Mouse (Mus musculus): ENCODE measurements around the gene Cd320. TPM values are rescaled to one million over a fixed set of nuclear protein-coding genes. Genes with fewer than 3 reads are reported as not detected.
"Not testable (repeated sequence)": the region's sequence is repeated elsewhere in the genome, so short reads cannot be mapped to it uniquely, and the experiment has no call there.

The Cd320 gene
- total RNA-seq, 2 experiments from 2014 or later, result 34.3 to 36.0 TPM

DNA sequence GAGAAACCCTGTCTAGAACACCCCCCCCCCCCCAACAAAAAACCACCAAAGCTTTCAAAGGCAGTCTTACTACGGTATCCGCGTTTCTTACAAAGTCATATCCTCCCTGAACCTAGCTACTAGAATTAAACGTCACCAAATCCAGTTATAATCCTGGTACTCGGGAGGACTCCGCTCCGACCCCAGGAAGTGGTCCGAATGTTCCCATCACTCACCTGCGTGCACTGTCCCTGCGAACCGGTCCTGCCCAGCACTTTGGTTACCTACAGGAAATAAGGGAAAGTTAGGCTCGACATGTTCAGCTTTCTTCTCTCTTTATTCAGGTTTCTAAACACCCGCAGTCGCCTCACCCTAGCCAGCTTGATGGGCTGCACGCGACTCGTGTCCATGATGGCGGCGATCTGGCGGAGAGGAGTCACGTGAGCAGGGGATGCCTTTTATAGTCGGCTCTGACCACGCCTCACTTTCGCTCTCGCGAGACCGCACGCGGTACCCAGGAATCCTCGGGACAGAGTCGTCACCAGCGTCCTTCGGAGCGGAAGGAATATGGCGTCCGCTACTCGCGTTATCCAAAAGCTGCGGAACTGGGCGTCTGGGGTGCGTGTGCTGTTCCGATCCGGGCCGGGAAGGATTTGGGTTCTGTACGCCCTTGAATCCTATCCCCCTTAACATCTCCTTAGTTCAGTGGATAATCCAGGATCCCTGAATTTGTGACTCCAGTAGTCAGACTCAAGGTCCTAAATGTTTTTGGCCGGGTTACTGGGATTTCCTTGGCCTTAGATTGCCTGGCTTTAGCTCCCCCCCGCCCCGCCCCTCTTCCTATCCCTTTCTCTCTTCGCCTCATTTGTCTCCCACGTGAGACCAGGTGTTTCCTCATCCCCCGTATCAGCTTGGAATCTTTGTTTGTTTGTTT lies 18.6 kb upstream of the Cd320 start, which contains the start of the genes Rps28 and Ndufa7:
Rps28 (minus strand) TSS at position 479 of the 913 bp plus-strand sequence.
Ndufa7 (plus strand) TSS at position 489 of the 913 bp plus-strand sequence.
- DNase-seq (ENCODE audit: low spot score in 2 of 2), result peak; percentile 95 to 97

DNA sequence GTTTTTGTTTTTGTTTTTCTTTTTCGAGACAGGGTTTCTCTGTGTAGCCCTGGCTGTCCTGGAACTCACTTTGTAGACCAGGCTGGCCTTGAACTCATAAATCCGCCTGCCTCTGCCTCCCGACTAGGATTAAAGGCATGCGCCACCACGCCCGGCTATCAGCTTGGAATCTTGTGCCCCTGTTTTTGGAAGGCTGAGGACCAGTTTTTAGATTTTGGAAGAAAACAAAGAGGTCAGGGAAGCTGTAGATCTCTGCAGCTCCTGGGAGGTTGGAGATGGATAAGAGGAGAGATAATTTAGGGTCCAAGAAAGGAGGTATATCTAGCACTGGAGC lies 17.9 kb upstream of the Cd320 start:
- not testable (repeated sequence) for DNase-seq (ENCODE audit: low spot score in 2 of 2)

DNA sequence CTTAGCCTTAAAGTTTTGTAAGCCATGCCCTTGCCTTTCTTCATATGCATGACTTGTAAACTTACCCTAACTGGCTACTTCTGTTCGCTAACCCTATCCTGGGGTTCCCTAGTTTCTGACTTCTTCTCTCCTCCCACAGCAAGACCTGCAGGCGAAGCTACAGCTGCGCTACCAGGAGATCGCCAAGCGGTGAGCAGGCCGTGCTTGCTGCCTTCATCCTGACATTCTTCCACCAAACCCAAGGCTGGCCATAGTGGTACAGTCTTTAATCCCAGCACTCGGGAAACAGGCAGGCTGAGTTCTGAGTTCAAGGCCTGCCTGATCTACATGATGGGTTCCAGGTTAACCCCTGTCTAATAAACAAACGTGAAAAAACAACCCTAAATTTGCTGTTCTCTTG lies 17.4 kb upstream of the Cd320 start:
- no peak for DNase-seq (ENCODE audit: low spot score in 2 of 2)

DNA sequence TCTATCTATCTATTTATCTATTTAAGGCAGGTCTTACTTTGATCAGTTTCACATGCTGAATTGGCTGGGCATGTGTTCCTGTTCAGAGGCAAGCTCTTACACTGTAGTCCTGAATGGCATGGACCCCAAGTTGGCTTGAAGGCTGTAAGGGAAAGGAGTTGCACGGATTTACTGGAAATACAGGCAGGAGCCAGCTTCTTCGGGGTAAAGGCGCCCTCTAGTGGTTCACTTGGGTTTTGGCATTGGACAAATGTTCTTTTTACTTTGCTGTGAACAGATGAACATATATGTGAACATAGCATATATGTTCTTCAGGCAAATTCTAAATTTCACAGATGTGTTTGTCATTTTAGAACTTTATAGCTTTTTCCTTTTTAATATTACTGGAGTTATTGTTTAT lies 16.0 kb upstream of the Cd320 start:
- DNase-seq (ENCODE audit: low spot score in 2 of 2), result no peak

DNA sequence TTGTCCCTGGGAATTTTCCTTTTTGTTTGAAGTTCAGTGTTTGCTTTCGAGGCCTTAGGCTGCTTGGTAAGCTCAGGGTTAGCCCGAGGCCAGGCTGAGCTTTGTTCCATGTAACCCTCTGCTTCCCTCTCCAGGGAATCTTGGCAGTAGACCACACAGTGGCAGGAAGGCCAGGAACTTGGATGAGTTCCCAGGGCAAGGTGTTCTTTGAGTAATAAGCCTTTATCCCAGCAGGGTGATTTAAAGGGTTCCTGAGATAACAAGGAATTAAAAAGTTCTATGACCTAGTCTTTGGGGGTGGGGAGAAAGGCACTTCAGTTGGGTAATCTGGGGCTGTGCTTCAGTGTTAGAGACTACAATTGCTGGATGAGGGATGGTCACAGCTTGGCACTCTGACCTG lies 14.0 kb upstream of the Cd320 start:
- DNase-seq (ENCODE audit: low spot score in 2 of 2), result peak in 1 of 2 experiments; percentile 65

DNA sequence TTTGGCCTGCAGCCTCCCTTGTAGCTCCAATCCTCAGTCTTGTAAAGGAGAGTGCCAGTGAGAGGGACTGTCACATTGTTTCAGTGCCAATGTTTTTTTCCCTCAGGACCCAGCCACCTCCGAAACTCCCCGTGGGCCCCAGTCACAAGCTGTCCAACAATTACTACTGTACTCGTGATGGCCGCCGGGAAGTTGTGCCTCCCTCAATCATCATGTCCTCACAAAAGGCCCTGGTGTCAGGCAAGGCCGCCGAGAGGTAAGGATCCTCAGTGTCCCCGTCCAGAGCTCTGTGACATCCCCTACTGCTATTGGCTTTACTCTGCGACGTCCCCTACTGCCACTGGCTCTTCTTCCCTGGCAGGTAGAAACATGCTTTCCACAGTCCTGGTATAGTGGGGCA lies 13.3 kb upstream of the Cd320 start:
- DNase-seq (ENCODE audit: low spot score in 2 of 2), result no peak

DNA sequence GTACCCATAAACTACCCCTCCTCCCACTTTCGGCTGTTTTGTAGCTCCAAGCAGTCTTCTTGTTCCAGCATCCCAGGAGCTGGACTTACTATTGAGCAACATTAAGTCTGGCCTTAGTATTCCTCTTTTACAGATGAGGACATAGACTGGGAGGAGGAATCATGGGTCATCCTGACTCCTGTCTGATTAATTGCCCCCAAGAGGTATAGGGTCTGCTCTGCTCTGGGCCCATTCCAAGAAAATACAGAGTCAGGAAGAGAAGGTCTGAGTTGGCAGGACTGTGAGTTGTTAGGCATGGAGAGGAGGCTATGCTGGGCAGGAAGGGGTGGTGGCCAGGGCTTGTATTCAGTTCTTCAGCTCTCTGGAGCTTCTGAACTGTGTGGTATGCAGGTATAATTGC lies 1.3 kb downstream of the Cd320 start:
- DNase-seq (ENCODE audit: low spot score in 2 of 2), result no peak

DNA sequence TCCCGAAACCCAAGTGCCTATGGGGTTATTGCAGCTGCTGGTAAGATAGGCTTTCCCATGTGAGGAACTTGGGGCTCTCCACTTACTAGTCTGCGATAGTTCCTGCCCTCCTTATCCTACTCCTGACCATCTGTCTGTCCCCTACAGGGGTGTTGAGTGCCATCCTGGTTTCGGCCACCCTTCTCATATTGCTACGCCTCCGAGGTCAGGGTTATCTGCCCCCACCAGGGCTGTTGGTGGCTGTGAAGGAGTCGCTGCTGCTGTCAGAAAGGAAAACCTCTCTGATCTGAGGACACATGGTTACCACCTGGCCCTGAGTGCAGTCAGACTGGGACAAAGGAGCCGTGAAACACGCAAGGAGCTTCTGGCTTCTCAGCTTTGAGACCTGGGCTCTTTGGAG lies 5.2 kb downstream of the Cd320 start:
- DNase-seq (ENCODE audit: low spot score in 2 of 2), result no peak

DNA sequence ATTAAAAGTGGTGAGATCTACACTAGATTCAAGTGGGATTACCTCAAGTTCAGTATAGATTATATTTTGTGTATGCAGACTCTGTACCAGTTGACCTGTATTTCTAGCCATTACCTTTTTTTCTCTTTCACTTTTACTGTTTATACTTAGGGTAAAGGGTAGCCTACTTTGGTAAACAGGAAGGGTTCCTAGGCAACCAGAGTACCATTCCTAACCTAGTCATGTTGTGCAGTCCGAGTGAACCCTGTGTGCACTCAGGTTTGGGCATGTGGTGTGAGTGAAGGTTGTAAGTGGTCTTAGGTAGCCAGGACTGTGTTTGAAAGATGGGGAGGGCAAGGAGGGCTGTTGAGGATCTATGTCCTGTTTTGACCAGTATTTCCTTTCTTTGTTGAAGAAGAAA lies 8.4 kb downstream of the Cd320 start:
- no peak for DNase-seq (ENCODE audit: low spot score in 2 of 2)

DNA sequence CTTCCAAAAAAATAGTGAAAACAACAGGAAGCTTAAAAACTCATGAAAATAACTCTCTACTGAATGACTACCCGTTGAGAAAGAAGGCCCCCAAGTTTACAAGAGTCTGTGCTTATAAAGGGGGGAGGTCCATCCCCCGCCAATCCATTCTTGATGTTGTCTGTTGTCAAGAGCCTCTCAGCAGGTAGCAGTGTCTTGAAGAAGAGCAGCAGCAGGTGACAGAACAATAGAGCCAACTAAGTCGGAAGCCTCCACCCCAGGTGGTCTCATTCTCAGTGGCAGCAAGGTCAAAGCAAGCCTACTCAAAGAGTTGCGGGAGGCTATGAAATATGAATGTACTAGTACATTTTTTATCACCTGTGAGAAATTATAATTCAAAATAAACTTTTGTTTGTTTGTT lies 14.9 kb downstream of the Cd320 start:
- no peak for DNase-seq (ENCODE audit: low spot score in 2 of 2)

DNA sequence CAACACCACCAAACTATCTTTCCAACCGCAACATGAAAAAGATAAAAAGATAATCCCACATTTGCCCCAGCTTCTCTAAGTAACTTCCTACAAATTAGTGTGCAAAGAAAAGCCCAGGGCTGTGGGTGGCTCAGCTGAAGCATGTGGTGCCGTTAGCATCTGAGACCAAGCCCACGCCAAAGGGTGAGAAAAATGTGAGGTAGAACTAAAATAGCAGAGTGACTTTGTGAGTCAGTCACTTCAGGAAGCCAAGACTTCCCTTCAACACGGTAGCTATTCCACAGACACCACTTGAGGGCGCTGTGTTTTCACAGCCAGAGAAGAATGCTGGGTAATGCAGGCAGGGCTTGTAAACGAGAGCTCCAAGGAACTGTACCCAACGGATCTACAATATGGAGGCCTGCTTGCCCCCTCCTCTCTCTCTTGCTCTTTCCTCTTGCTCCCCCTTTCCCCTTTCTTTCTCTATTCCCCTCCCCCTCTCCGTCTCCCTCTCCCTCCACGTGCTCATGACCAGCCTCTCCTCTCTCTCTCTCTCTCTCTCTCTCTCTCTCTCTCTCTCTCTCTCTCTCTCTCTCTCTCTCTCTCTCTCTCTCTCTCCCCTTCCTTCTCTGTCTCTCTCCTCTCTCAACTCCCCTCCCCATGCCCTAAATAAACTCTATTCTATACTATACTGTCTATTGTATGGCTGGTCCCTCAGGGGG lies 22.6 kb downstream of the Cd320 start:
- DNase-seq (ENCODE audit: low spot score in 2 of 2), result peak in 1 of 2 experiments; percentile 25

DNA sequence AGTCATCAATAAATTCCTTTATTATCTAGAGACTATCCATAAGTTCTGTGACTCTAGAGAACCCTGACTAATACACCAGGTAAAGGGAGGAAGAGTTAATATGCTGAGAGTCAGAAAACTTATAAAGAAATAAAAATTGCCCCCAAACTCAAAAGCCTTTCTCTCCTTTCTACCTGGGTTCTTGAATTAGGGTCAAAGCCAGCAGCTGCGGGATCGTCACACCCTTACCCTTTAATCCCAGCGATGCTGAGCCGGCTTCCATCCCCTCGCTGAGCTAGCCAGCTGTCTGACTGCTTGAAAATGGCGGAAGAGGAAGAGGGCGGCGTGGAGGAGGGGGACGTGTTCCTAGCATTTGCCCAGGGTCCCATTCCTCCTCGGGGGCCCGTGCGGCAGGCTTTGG lies 30.6 kb downstream of the Cd320 start, which contains the start of gene Gm7029:
Gm7029 (plus strand) TSS at position 301 of the 400 bp plus-strand sequence.
- DNase-seq (ENCODE audit: low spot score in 2 of 2), result not testable (repeated sequence)

DNA sequence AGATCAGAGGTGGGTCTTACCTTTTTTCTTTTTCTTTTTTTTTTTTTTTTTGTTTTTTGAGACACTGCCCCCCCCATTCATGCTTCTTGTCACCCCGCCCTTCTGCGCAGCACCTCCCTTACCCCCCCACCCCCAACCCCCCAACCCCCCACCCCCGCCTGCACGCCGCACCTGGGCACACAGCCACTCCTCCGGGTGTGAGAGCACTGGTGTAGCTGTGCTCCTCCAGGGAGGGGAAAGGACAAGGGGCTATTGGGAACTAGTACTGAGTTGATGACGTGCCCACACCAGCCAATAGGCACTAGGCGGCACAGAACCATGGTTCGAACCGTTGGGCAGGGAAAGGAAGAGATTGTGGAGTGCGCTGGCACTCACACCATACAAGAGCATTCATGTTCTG lies 31.5 kb downstream of the Cd320 start:
- DNase-seq (ENCODE audit: low spot score in 2 of 2), result no peak

DNA sequence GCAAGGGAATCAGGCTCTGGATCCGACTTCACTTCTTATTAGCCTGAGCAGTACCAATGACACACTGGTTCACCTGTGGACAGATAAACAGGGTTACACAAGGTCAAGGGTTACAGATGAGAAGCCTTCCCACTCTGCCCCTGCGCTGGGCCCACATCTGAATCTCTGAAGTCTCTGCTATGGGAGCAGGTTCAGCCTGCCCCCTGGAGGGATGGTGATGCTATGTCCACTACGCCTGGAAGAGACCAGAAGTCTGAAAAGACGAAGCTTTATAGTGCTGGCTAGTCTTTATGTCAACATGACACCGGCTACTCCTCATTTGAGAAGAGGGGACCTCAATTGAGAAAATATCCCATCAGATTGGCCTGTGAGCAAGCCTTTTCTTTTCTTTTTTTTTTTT lies 32.9 kb downstream of the Cd320 start:
- DNase-seq (ENCODE audit: low spot score in 2 of 2), result not testable (repeated sequence)

DNA sequence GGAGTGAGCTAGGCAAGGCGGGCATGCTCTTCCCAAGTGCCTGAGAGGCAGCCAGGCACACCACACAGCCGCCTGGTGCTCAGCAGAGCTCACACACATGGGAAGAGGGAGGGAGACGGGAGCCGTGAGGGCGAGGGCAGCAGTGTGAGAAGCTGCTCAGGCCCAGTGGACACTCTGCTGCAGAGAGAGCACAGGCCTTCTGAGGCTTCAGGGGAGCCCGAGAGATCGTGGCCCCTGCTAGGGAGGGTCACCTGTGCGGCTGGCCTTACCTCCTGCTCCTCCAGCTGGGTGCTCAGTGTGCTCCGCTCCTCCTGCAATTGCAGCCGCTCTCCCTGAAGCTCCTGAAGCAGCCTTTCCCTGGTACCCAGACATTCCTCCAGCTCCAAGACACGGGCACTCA lies 41.4 kb downstream of the Cd320 start:
- not testable (repeated sequence) for DNase-seq (ENCODE audit: low spot score in 2 of 2)

DNA sequence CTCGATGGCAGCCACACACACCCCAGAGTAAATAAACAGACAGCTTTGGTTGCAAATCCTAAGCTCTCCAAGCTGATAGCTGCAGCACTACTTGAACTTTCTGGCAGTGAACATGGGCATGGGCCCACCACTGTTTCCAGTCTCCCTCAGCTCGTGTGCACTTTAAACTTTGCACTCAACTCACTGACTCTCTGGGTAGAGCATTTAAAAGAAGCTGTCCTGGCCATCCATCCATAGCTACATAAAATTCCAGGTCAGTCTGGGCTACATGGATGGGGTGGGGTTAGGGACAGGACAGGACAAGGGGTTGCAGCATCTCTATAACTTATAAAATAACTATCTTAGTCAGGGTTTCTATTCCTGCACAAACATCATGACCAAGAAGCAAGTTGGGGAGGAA lies 44.9 kb downstream of the Cd320 start:
- not testable (repeated sequence) for DNase-seq (ENCODE audit: low spot score in 2 of 2)

DNA sequence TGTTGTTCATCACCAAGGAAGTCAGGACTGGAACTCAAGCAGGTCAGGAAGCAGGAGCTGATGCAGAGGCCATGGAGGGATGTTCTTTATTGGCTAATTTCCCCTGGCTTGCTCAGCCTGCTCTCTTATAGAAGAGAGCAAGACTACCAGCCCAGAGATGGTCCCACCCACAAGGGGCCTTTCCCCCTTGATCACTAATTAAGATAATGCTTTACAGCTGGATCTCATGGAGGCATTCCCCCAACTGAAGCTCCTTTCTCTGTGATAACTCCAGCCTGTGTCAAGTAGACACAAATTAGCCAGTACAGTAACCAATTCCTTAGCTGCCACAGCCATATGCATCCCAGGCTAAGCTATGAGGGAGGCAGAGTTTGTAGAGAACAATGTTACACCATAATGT lies 45.3 kb downstream of the Cd320 start:
- not testable (repeated sequence) for DNase-seq (ENCODE audit: low spot score in 2 of 2)

DNA sequence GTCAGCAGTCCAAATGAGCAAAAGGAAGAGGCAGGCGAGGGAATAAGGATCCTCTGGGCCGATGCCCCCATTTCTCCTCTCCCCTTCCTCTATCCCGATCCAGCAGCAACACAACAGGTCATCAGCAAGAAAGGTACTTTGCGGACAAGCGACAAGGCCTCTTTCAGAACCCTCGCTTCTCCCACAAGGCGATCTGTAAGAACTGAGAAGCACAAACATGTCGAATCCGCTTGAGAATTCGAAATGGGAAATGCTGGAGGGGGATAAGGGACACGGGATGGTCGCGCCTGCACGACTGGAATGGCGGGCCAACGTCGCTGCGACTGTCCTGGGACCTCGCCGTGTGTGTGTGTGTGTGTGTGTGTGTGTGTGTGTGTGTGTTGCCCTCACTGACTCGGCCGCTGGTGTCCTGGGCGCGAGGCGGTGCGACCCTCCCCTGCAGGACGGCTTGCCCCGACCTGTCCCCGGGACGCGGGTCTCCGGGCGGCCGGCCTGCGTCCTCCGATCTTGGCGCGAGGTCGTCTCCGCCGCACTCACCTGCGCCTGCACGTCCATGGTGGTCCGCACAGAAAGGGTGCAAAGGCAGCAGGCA lies 47.1 kb downstream of the Cd320 start:
- not testable (repeated sequence) for DNase-seq (ENCODE audit: low spot score in 2 of 2)

DNA sequence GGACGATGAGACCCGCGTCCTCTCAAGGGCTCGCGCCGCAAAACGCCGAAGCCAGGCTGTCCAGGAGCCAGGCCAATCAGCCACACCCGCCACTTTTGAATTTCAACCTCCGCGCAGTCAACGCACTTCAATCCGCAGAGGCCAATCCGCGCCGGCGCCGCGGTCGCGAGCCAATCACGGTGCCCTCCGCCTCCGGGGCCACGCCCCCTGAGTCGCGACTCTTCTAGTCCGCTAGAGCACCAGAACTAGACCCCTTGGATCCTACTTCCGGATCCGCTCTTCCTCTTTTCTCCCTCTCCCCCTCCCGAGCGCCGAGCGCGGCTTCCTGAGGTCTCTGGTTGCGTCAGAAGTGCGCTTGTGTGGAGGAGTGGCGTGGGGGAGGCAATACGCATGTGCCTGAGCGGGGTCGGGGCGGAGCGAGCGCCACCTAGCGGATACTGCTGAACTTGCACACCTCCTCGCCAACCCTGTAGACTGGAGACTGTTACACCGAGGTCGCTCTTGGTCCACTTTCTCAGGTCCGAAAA lies 47.7 kb downstream of the Cd320 start, which contains the start of gene Kifc1:
Kifc1 (minus strand) TSS at position 129 of the 527 bp plus-strand sequence.
- DNase-seq (ENCODE audit: low spot score in 2 of 2), result peak; percentile 98

DNA sequence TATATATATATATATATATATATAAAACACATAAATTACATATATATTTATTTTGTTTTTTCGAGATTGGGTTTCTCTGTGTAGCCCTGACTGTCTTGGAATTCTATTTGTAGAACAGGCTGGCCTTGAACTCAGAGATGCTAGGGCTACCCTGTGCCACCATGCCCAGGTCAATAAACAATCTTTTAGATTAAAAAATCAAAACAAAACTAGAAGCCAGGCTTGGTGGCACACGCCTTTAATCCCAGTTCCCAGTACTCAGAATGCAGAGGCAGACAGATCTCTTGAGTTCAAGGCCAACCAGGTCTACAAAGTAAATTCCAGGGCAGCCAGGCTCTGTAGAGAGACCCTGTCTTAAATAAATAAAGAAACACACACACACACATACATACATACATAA lies 48.5 kb downstream of the Cd320 start:
- DNase-seq (ENCODE audit: low spot score in 2 of 2), result no peak

DNA sequence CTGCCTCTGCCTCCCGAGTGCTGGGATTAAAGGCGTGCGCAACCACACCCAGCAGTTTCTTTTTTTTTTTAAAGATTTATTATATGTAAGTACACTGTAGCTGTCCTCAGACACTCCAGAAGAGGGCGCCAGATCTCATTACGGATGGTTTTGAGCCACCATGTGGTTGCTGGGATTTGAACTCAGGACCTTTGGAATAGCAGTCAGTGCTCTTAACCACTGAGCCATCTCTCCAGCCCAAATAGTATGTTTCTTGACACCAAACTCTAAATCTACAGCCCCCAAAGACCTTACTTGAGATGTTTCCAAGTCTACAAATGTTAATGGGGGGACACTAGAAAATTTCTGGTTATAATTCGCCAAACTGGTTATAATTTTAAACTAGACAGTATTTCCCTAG lies 49.0 kb downstream of the Cd320 start:
- DNase-seq (ENCODE audit: low spot score in 2 of 2), result not testable (repeated sequence)
